ENCODE assay signal across 11 mouse cellular contexts in the genomic region with DNA sequence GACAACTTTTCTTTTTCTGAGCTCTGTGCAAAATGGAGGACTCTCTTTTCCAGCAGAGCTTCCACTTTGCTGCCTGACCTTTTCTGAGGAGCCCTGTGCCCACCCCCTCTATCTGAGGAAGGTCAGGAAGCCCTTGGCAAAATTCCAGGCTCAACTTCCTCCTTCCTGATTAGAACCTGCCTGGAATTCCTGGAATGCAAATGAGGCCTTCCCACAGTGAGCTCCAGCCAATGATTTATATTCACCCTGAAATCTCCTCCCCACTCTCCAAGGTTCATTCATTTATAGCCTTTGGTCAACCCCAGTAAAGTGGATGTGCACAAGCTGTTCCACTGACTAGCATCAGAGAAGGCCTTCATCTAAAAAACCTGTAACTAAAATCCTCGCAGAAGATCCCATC.
DNase-seq lines count a peak whose midpoint lies in the region; ATAC-seq and TF ChIP-seq lines count a peak whose summit lies in the region.
"Had no signal": no experiment of that assay in that cellular context is flagged by ENCODE, and none has a peak within 500 bp of the region (broad histone marks: within the 10 kb centered on the region; RNA-seq: fewer than 3 reads in every experiment).

No protein-coding gene starts in this region.

- H3K9ac ChIP-seq in heart, embryonic 16.5 days (ENCODE audit: low read length) = no peak overlapping the region
- H3K9ac ChIP-seq in embryonic facial prominence, embryonic 11.5 days (replicated peaks; ENCODE audit: low read length) = no peak overlapping the region
- H3K9ac ChIP-seq: embryonic facial prominence, embryonic 12.5 days; hindbrain, embryonic 14.5 days; neural tube, embryonic 12.5 days had no signal

- H3K36me3 ChIP-seq in heart, embryonic 16.5 days (ENCODE audit: control insufficient read depth, insufficient read depth) = no peaks in the 10 kb centered on the region
- no peaks in the 10 kb centered on the region for H3K36me3 ChIP-seq in embryonic facial prominence, embryonic 11.5 days (replicated peaks; ENCODE audit: control insufficient read depth, insufficient read depth, low read depth, low read length)
- no peaks in the 10 kb centered on the region for H3K36me3 ChIP-seq in thymus, adult 2 months (ENCODE audit: control insufficient read depth, insufficient read depth, low read length)
- H3K36me3 ChIP-seq: embryonic facial prominence, embryonic 12.5 days; limb, embryonic 10.5 days; neural tube, embryonic 12.5 days had no signal

- no peak for TF ChIP-seq POLR2A in thymus, adult 2 months (IDR thresholded peaks at IDR 0.05; ENCODE audit: control insufficient read depth, extremely low read depth, insufficient read depth, low read length, poor library complexity)

- H3K4me1 ChIP-seq in heart, embryonic 16.5 days (ENCODE audit: control insufficient read depth, insufficient read depth, low read length) = peaks cover 7% of the 10 kb centered on the region
- H3K4me1 ChIP-seq in embryonic facial prominence, embryonic 11.5 days (ENCODE audit: control insufficient read depth, insufficient read depth, low read length) = no peaks in the 10 kb centered on the region
- H3K4me1 ChIP-seq in thymus, adult 2 months (replicated peaks; ENCODE audit: control insufficient read depth, insufficient read depth, low read length) = no peaks in the 10 kb centered on the region; the same call in 1 of the 2 replicates
- H3K4me1 ChIP-seq: embryonic facial prominence, embryonic 12.5 days; neural tube, embryonic 12.5 days had no signal

- peak; percentile 69 for ATAC-seq in heart, embryonic 16.5 days (replicated peaks; ENCODE audit: extremely low read depth, insufficient read depth, low FRiP score)
- ATAC-seq in embryonic facial prominence, embryonic 11.5 days (replicated peaks; ENCODE audit: insufficient number of reproducible peaks, low FRiP score, low TSS enrichment, low read depth) = no peak
- ATAC-seq in cerebellum, adult (ENCODE audit: insufficient number of reproducible peaks, low FRiP score, low TSS enrichment) = no peak

- no peak for TF ChIP-seq CTCF in thymus, adult 2 months (IDR thresholded peaks at IDR 0.05; ENCODE audit: borderline replicate concordance, control insufficient read depth, extremely low read depth, insufficient read depth, low read length, poor library complexity)

- 74% methylated on average over 1 of the region's 1 CpGs for WGBS in heart, embryonic 16.5 days
- WGBS in embryonic facial prominence, embryonic 11.5 days = 83% methylated on average over 1 of the region's 1 CpGs
- 97% methylated on average over 1 of the region's 1 CpGs for WGBS in thymus, adult 2 months

- peak overlapping the region; percentile 42; the same call in 1 of the 2 replicates for H3K27ac ChIP-seq in heart, embryonic 16.5 days (ENCODE audit: low read length)
- no peak overlapping the region for H3K27ac ChIP-seq in embryonic facial prominence, embryonic 11.5 days (replicated peaks; ENCODE audit: low read depth, low read length)
- no peak overlapping the region for H3K27ac ChIP-seq in thymus, adult 2 months (ENCODE audit: control insufficient read depth, insufficient read depth, low read length)
- H3K27ac ChIP-seq: embryonic facial prominence, embryonic 12.5 days; hindbrain, embryonic 14.5 days; limb, embryonic 10.5 days; neural tube, embryonic 12.5 days had no signal

- no peak overlapping the region for H3K4me3 ChIP-seq in heart, embryonic 16.5 days (ENCODE audit: low read length)
- H3K4me3 ChIP-seq in embryonic facial prominence, embryonic 11.5 days (ENCODE audit: low read depth, low read length) = no peak overlapping the region
- H3K4me3 ChIP-seq in thymus, adult 2 months (ENCODE audit: control insufficient read depth, insufficient read depth, low read length) = no peak overlapping the region
- H3K4me3 ChIP-seq: embryonic facial prominence, embryonic 12.5 days; limb, embryonic 10.5 days; neural tube, embryonic 12.5 days had no signal

- no peaks in the 10 kb centered on the region for H3K9me3 ChIP-seq in heart, embryonic 16.5 days (replicated peaks; ENCODE audit: control insufficient read depth, low read length)
- no peaks in the 10 kb centered on the region for H3K9me3 ChIP-seq in embryonic facial prominence, embryonic 11.5 days (replicated peaks; ENCODE audit: control insufficient read depth, low read length)
- H3K9me3 ChIP-seq: embryonic facial prominence, embryonic 12.5 days; limb, embryonic 10.5 days; neural tube, embryonic 12.5 days had no signal

- H3K4me2 ChIP-seq in heart, embryonic 16.5 days (ENCODE audit: low read depth, low read length) = no peak overlapping the region
- no peak overlapping the region for H3K4me2 ChIP-seq in embryonic facial prominence, embryonic 11.5 days (ENCODE audit: low read depth, low read length)
- H3K4me2 ChIP-seq: embryonic facial prominence, embryonic 12.5 days; hindbrain, embryonic 14.5 days; neural tube, embryonic 12.5 days had no signal

- DNase-seq in heart, adult 8-10 months (ENCODE audit: low spot score) = no peak
- DNase-seq in Muller cell, postnatal 12 days (ENCODE audit: inconsistent ontology term) = peak; percentile 38
- DNase-seq in embryonic facial prominence, embryonic 11.5 days (ENCODE audit: low spot score) = peak; percentile 41
- peak; percentile 70 for DNase-seq in kidney, postnatal 10 days
- no peak for DNase-seq in thymus, adult 2 months

- H3K27me3 ChIP-seq in heart, embryonic 16.5 days (ENCODE audit: control insufficient read depth, insufficient read depth, low read length) = no peaks in the 10 kb centered on the region
- no peaks in the 10 kb centered on the region for H3K27me3 ChIP-seq in embryonic facial prominence, embryonic 11.5 days (ENCODE audit: control insufficient read depth, insufficient read depth, low read length)
- no peaks in the 10 kb centered on the region for H3K27me3 ChIP-seq in thymus, adult 2 months (ENCODE audit: control insufficient read depth, insufficient read depth, low read length)
- H3K27me3 ChIP-seq: embryonic facial prominence, embryonic 12.5 days; neural tube, embryonic 12.5 days had no signal

Comparison
In these comparisons a context has a peak if more than half of its experiments do, and no peak if none do; other contexts are left out.
1. DNase-seq: peak in Muller cell, postnatal 12 days (single experiment), embryonic facial prominence, embryonic 11.5 days (single experiment) and kidney, postnatal 10 days (single experiment); none in heart, adult 8-10 months (single experiment) and thymus, adult 2 months (single experiment).